Mouse (Mus musculus): ENCODE measurements around the gene Dhx40. TPM values are rescaled to one million over a fixed set of nuclear protein-coding genes. Genes with fewer than 3 reads are reported as not detected.
A peak's percentile ranks its signal among the peaks of the same experiment; 100 is the strongest.
"Not testable (repeated sequence)": the region's sequence is repeated elsewhere in the genome, so short reads cannot be mapped to it uniquely, and the experiment has no call there.

The Dhx40 gene
- total RNA-seq, 4 experiments from 2014 or later = 25.2 to 34.7 (median 29.0) TPM

- no peak for DNase-seq (ENCODE audit: low spot score in 2 of 2)
These were observed 12.0 kb upstream of the Dhx40 start for GRCm38 (mm10) chr11:86819536-86819935.

DNA sequence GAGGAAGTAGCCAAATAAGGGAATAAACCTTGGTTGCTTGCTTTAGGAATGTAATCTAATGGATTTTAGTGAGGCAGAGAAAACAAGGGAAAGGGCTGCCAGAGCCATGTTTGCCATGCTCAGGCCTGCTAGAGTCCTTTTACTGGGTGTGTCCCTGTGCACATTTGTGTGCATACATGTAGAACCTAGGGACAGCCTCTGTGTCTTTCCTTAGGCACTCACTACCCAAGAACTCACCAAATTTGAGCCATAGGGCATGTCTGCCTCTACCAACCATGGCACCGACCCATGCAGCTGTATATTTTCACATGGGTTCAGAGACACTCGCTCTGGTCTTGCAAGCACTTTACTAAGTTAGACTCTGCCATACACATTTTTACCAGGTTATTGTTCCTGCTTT is 11.4 kb upstream of the Dhx40 start:
- no peak for DNase-seq (ENCODE audit: low spot score in 2 of 2)

- DNase-seq (ENCODE audit: low spot score in 2 of 2) = not testable (repeated sequence)
These were observed 8.7 kb upstream of the Dhx40 start for GRCm38 (mm10) chr11:86816288-86816687.

DNA sequence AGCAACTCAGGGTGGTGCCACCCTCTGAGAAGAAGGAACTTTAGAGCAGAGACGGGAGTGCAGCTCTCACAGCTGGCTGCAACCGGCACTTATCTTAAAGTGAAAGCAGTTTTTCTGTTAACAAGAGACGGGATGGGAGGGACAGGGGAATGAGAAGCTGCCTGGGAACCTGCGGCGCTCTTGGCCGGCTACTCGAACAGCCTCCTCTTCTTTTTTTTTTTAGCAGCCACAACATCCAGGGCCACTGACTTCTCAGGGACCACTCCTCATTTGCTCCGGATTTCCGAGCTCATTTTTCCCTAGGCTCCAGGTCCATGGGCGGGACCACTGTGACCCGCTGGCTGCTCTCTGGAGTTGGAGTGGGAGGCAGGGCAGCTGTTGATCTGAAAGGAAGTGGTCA is 6.9 kb upstream of the Dhx40 start:
- not testable (repeated sequence) for DNase-seq (ENCODE audit: low spot score in 2 of 2)

- DNase-seq (ENCODE audit: low spot score in 2 of 2) = not testable (repeated sequence)
These were observed 5.7 kb upstream of the Dhx40 start for GRCm38 (mm10) chr11:86813256-86813655.

DNA sequence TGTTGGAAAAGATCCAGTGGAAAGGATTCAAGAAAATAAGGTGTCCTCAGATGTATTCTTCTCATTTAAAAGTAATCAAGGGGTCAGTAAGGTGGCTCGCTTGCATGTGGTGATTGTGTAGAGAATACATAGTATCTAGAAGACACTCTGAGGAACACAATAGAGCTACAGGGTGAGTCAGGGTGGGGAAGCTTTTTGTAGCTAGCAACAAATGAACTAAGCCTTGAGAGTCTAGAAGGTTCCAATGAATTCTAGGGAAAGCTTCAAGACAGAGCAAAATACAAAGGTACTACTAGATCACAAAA is 3.7 kb upstream of the Dhx40 start:
- DNase-seq (ENCODE audit: low spot score in 2 of 2) = no peak

DNA sequence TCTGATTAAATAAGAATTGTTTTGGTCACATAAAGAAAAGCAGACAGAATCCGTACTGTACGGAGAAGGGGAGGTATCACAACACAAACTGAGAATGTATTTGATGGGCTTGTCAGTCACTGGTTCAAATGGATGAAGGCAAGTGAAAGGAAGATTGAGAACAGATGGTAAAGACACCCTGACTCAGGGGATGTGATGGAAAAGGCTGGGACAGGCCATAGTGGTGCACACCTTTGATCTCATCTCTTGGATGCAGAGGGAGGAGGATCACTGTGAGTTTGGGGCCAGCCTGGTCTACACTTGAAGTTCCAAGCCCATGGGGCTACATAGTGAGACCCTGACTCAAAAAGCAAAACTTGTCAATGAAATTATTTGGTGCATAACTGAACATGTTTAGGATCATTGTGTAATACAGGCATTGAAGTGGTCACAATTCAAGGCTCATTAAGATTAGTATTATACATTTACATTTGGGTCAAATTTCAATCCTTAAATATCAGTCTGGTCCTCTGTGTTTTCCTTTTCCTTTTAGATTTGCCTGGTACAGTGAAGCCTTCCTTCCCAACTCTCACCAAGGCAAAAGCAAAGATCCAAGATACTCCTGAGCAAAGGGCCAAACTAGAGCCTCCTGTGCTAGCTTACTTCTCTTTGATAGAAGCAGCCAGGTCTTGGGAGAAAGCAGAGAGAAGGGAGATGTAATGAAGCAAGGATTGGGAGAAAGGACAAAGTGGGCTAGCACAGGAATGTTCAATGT is 3.2 kb upstream of the Dhx40 start:
- no peak for DNase-seq (ENCODE audit: low spot score in 2 of 2)

GRCm38 (mm10) chr11:86809828-86810227 is 2.3 kb upstream of the Dhx40 start:
- DNase-seq (ENCODE audit: low spot score in 2 of 2) = no peak

GRCm38 (mm10) chr11:86807001-86807477 is 507 bp downstream of the Dhx40 start:
- peak; percentile 70 to 72 for DNase-seq (ENCODE audit: low spot score in 2 of 2)

DNA sequence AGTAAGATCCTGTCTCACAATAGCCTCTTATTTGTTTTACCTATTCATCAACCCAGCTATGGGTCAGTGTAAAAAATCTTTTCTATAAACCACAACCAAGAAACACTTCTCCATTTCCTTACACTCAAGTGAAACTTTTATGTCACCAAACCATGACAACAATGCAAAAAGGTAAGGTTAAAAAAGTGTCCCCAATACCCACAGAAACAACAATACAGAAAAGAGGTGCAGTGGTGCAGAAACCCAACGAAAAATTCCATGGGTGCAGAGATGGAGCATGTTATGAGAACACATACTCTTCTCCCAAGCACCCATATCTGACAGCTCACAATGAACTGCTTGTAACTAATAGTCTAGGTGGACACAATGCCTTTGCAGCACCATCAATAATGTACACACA is 13.4 kb downstream of the Dhx40 start:
- DNase-seq (ENCODE audit: low spot score in 2 of 2) = no peak

GRCm38 (mm10) chr11:86787436-86787835 is 20.1 kb downstream of the Dhx40 start:
- not testable (repeated sequence) for DNase-seq (ENCODE audit: low spot score in 2 of 2)

- DNase-seq (ENCODE audit: low spot score in 2 of 2) = no peak
These were observed 21.8 kb downstream of the Dhx40 start for GRCm38 (mm10) chr11:86785767-86786166.

- DNase-seq (ENCODE audit: low spot score in 2 of 2) = no peak
These were observed 37.7 kb downstream of the Dhx40 start for GRCm38 (mm10) chr11:86769884-86770283.

- DNase-seq (ENCODE audit: low spot score in 2 of 2) = no peak
These were observed 43.0 kb downstream of the Dhx40 start for GRCm38 (mm10) chr11:86764501-86764900.

DNA sequence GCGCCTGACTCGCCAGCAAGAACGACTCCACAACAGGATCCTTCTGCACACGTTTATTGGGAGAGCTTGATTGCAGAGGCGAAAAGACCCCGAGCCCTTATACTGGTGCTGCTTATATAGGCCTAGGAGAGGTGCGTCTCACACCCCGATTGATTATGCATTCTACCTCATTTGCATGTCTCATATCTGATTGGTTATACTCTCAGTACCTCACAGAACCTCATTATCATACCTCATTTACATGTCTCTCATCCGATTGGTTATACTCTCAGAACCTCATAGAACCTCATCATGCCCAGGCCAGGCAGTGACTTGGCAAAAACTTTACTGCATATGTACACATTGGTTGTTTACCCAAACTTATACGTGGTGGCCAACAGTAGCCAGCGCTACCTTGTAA is 44.4 kb downstream of the Dhx40 start:
- not testable (repeated sequence) for DNase-seq (ENCODE audit: low spot score in 2 of 2)

DNA sequence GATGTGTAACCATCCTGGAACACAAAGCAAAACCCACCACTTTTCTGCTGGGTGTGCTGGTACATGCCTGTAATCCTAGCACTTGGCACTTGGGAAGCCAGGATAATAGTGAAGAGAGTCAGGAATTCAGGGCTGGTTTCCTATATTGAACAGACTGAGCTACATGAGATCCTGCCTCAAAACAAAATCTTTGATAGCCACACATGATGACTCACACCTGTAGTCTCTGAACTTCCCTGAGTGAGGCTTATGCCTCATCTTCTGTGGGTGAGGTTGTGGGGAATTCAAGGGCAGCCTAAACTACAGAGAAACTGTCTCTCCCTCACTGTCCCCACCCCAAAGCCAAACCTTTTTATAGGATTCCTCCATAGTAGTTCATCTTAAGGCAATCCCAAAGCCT is 47.2 kb downstream of the Dhx40 start:
- no peak for DNase-seq (ENCODE audit: low spot score in 2 of 2)

GRCm38 (mm10) chr11:86759886-86760285 is 47.7 kb downstream of the Dhx40 start:
- no peak for DNase-seq (ENCODE audit: low spot score in 2 of 2)

- DNase-seq (ENCODE audit: low spot score in 2 of 2) = no peak
These were observed 48.3 kb downstream of the Dhx40 start for GRCm38 (mm10) chr11:86759226-86759625.

GRCm38 (mm10) chr11:86758559-86758958 is 49.0 kb downstream of the Dhx40 start:
- no peak for DNase-seq (ENCODE audit: low spot score in 2 of 2)

- peak; percentile 97 to 98 for DNase-seq (ENCODE audit: low spot score in 2 of 2)
These were observed 49.8 kb downstream of the Dhx40 start, which contains the start of gene Cltc for GRCm38 (mm10) chr11:86757480-86758371. TSS of gene Cltc (minus strand) at chr11:86757565.

GRCm38 (mm10) chr11:86757142-86757479 is 50.4 kb downstream of the Dhx40 start:
- DNase-seq (ENCODE audit: low spot score in 2 of 2) = no peak
